Mouse (Mus musculus): ENCODE results near the gene Camk1. TPM values are rescaled to one million over a fixed set of nuclear protein-coding genes. Genes with fewer than 3 reads are reported as not detected.

Gene Camk1
- total and polyA plus RNA-seq, 2 experiments = 15.6 to 16.1 TPM

GRCm38 (mm10) chr6:113290346-113290745 is 53.4 kb downstream of the Camk1 start:
- no peak for TF ChIP-seq CTCF (IDR thresholded peaks at IDR 0.05; ENCODE audit: low read depth, low read length)
- TF ChIP-seq POLR2A (IDR thresholded peaks at IDR 0.05; ENCODE audit: extremely low read depth, insufficient read depth, low read length) = no peak
- Histone ChIP-seq H3K36me3 (ENCODE audit: control insufficient read depth, insufficient read depth, low read length) (no peaks in the 10 kb centered on the region), H3K79me2 (ENCODE audit: control insufficient read depth, insufficient read depth, low read length) (no peaks in the 10 kb centered on the region), H3K4me1 (ENCODE audit: control insufficient read depth, insufficient read depth, low read length) (no peaks in the 10 kb centered on the region), H3K27me3 (ENCODE audit: control insufficient read depth, insufficient read depth, low read length) (no peaks in the 10 kb centered on the region), H3K27ac (replicated peaks; ENCODE audit: insufficient read depth, low read depth, low read length) (no peak overlapping the region), H3K4me3 (ENCODE audit: insufficient read depth, low read depth, low read length) (no peak overlapping the region), H3K9ac (ENCODE audit: low read depth, low read length) (no peak overlapping the region)
- WGBS = 68% methylated on average over 6 of the region's 6 CpGs
- no peak for DNase-seq (ENCODE audit: extremely low read depth, low read depth, low spot score)

DNA sequence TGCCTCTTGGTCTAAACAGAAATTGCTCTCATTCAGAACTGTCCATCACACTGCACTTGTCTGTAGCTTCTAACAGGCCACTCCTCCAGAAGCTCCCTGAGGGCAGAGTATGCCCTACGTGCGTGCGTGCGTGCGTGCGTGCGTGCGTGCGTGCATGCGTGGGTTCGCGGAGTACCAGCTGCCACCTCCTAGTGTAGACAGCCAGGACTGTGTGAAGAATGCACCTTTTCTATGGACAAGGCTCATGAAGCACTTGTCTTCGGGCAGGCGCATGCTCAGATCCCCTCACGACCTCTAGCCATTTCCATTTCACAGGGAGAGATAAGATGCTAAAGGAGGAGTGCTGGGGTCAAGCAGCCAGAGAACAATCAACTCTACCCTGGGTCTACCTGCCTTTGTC is 54.4 kb downstream of the Camk1 start:
- Histone ChIP-seq H3K4me1 (ENCODE audit: control insufficient read depth, insufficient read depth, low read length) (no peaks in the 10 kb centered on the region), H3K4me3 (ENCODE audit: insufficient read depth, low read depth, low read length) (no peak overlapping the region), H3K9ac (ENCODE audit: low read depth, low read length) (no peak overlapping the region), H3K27me3 (ENCODE audit: control insufficient read depth, insufficient read depth, low read length) (no peaks in the 10 kb centered on the region), H3K27ac (replicated peaks; ENCODE audit: insufficient read depth, low read depth, low read length) (no peak overlapping the region), H3K79me2 (ENCODE audit: control insufficient read depth, insufficient read depth, low read length) (no peaks in the 10 kb centered on the region), H3K36me3 (ENCODE audit: control insufficient read depth, insufficient read depth, low read length) (no peaks in the 10 kb centered on the region)
- DNase-seq (ENCODE audit: extremely low read depth, low read depth, low spot score) = no peak
- no peak for TF ChIP-seq POLR2A (IDR thresholded peaks at IDR 0.05; ENCODE audit: extremely low read depth, insufficient read depth, low read length)
- no peak for TF ChIP-seq CTCF (IDR thresholded peaks at IDR 0.05; ENCODE audit: low read depth, low read length)
- 95% methylated on average over 15 of the region's 15 CpGs for WGBS

- Histone ChIP-seq H3K4me3 (ENCODE audit: insufficient read depth, low read depth, low read length) (no peak overlapping the region), H3K36me3 (ENCODE audit: control insufficient read depth, insufficient read depth, low read length) (no peaks in the 10 kb centered on the region), H3K4me1 (ENCODE audit: control insufficient read depth, insufficient read depth, low read length) (no peaks in the 10 kb centered on the region), H3K79me2 (ENCODE audit: control insufficient read depth, insufficient read depth, low read length) (no peaks in the 10 kb centered on the region), H3K27ac (replicated peaks; ENCODE audit: insufficient read depth, low read depth, low read length) (no peak overlapping the region), H3K9ac (ENCODE audit: low read depth, low read length) (no peak overlapping the region), H3K27me3 (ENCODE audit: control insufficient read depth, insufficient read depth, low read length) (peaks cover 7% of the 10 kb centered on the region; the same call in 1 of the 2 replicates)
- TF ChIP-seq CTCF (IDR thresholded peaks at IDR 0.05; ENCODE audit: low read depth, low read length) = no peak
- 77% methylated on average over 4 of the region's 4 CpGs for WGBS
- no peak for DNase-seq (ENCODE audit: extremely low read depth, low read depth, low spot score)
Measured at GRCm38 (mm10) chr6:113287236-113287635, 56.5 kb downstream of the Camk1 start.

- Histone ChIP-seq H3K27ac (replicated peaks; ENCODE audit: insufficient read depth, low read depth, low read length) (no peak overlapping the region), H3K36me3 (ENCODE audit: control insufficient read depth, insufficient read depth, low read length) (no peaks in the 10 kb centered on the region), H3K27me3 (ENCODE audit: control insufficient read depth, insufficient read depth, low read length) (peaks cover 7% of the 10 kb centered on the region; the same call in 1 of the 2 replicates), H3K4me1 (ENCODE audit: control insufficient read depth, insufficient read depth, low read length) (no peaks in the 10 kb centered on the region), H3K79me2 (ENCODE audit: control insufficient read depth, insufficient read depth, low read length) (no peaks in the 10 kb centered on the region), H3K4me3 (ENCODE audit: insufficient read depth, low read depth, low read length) (no peak overlapping the region), H3K9ac (ENCODE audit: low read depth, low read length) (no peak overlapping the region)
- 73% methylated on average over 1 of the region's 1 CpGs for WGBS
- TF ChIP-seq POLR2A (IDR thresholded peaks at IDR 0.05; ENCODE audit: extremely low read depth, insufficient read depth, low read length) = no peak
- DNase-seq (ENCODE audit: extremely low read depth, low read depth, low spot score) = no peak
Measured at GRCm38 (mm10) chr6:113286316-113286715, 57.5 kb downstream of the Camk1 start.

DNA sequence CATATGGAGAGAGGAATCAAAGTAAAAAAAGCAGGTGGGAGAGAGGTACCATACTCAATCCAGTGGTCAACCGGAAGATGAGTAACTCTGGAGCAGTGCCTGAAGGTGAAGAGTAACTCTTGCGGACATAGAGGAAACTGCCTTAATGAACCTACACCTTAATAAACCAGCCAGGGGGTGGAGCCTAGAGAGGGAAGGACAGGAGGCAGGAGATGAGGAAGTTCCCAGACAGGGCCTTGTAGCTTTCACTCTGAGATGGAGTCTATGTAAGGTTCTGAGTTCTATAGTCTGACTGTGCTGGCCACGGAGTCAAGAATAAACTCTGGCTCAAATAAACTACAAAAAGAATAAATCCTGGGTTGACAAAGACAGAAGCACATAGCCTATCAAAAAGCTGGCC is 58.9 kb downstream of the Camk1 start:
- H3K27me3 ChIP-seq (ENCODE audit: control insufficient read depth, insufficient read depth, low read length) = peaks cover 7% of the 10 kb centered on the region; the same call in 1 of the 2 replicates
- TF ChIP-seq CTCF (IDR thresholded peaks at IDR 0.05; ENCODE audit: low read depth, low read length) = no peak
- no peak overlapping the region for H3K27ac ChIP-seq (replicated peaks; ENCODE audit: insufficient read depth, low read depth, low read length)
- H3K36me3 ChIP-seq (ENCODE audit: control insufficient read depth, insufficient read depth, low read length) = no peaks in the 10 kb centered on the region
- WGBS = 75% methylated on average over 3 of the region's 3 CpGs
- H3K79me2 ChIP-seq (ENCODE audit: control insufficient read depth, insufficient read depth, low read length) = no peaks in the 10 kb centered on the region
- no peak overlapping the region for H3K4me3 ChIP-seq (ENCODE audit: insufficient read depth, low read depth, low read length)
- H3K9ac ChIP-seq (ENCODE audit: low read depth, low read length) = no peak overlapping the region
- H3K4me1 ChIP-seq (ENCODE audit: control insufficient read depth, insufficient read depth, low read length) = no peaks in the 10 kb centered on the region
- DNase-seq (ENCODE audit: extremely low read depth, low read depth, low spot score) = no peak

Other genes starting within 250 kb of the Camk1 start
- 0.07 TPM in 1 of 2 replicates, not detected in the other for gene Lhfpl4, start 148.6 kb downstream of the Camk1 start, total RNA-seq (2014; rRNA removed)
- gene Lhfpl4, start 148.6 kb downstream of the Camk1 start, polyA plus RNA-seq (2012; rRNA removed) = 0.02 TPM in 1 of 2 replicates, not detected in the other
- 22.4 and 24.1 TPM in 2 replicates for gene Mtmr14, start 106.1 kb downstream of the Camk1 start, total RNA-seq (2014; rRNA removed)
- 28.8 and 32.8 TPM in 2 replicates for gene Mtmr14, start 106.1 kb downstream of the Camk1 start, polyA plus RNA-seq (2012; rRNA removed)
- not detected in 2 replicates for gene Cpne9, start 61.7 kb downstream of the Camk1 start, total RNA-seq (2014; rRNA removed)
- not detected in 2 replicates for gene Cpne9, start 61.7 kb downstream of the Camk1 start, polyA plus RNA-seq (2012; rRNA removed)
- 5.4 and 5.5 TPM in 2 replicates for gene Brpf1, start 36.8 kb downstream of the Camk1 start, total RNA-seq (2014; rRNA removed)
- 6.7 and 10.2 TPM in 2 replicates for gene Brpf1, start 36.8 kb downstream of the Camk1 start, polyA plus RNA-seq (2012; rRNA removed)
- gene Ogg1, start 17.0 kb downstream of the Camk1 start, total RNA-seq (2014; rRNA removed) = 4.8 and 5.0 TPM in 2 replicates
- gene Ogg1, start 17.0 kb downstream of the Camk1 start, polyA plus RNA-seq (2012; rRNA removed) = 9.2 and 10.4 TPM in 2 replicates
- 5.2 and 6.6 TPM in 2 replicates for gene Tada3, start 33.9 kb upstream of the Camk1 start, total RNA-seq (2014; rRNA removed)
- 8.4 and 10.4 TPM in 2 replicates for gene Tada3, start 33.9 kb upstream of the Camk1 start, polyA plus RNA-seq (2012; rRNA removed)
- 36.0 and 41.8 TPM in 2 replicates for gene Arpc4, start 34.1 kb upstream of the Camk1 start, total RNA-seq (2014; rRNA removed)
- 31.5 and 36.4 TPM in 2 replicates for gene Arpc4, start 34.1 kb upstream of the Camk1 start, polyA plus RNA-seq (2012; rRNA removed)
- gene Ttll3, start 45.3 kb upstream of the Camk1 start, total RNA-seq (2014; rRNA removed) = 0.65 and 1.5 TPM in 2 replicates
- 1.7 TPM in 2 replicates for gene Ttll3, start 45.3 kb upstream of the Camk1 start, polyA plus RNA-seq (2012; rRNA removed)
- 14.2 and 17.2 TPM in 2 replicates for gene Rpusd3, start 75.4 kb upstream of the Camk1 start, total RNA-seq (2014; rRNA removed)
- gene Rpusd3, start 75.4 kb upstream of the Camk1 start, polyA plus RNA-seq (2012; rRNA removed) = 106 and 118 TPM in 2 replicates
- 0.92 and 1.5 TPM in 2 replicates for gene Cidec, start 91.8 kb upstream of the Camk1 start, total RNA-seq (2014; rRNA removed)
- 1.1 and 1.5 TPM in 2 replicates for gene Cidec, start 91.8 kb upstream of the Camk1 start, polyA plus RNA-seq (2012; rRNA removed)
- 20.2 and 26.6 TPM in 2 replicates for gene Jagn1, start 98.6 kb upstream of the Camk1 start, total RNA-seq (2014; rRNA removed)
- 59.1 and 61.5 TPM in 2 replicates for gene Jagn1, start 98.6 kb upstream of the Camk1 start, polyA plus RNA-seq (2012; rRNA removed)
- gene Il17re, start 114.5 kb upstream of the Camk1 start, total RNA-seq (2014; rRNA removed) = 0.46 TPM in 1 of 2 replicates, not detected in the other
- 0.26 TPM in 2 replicates for gene Il17re, start 114.5 kb upstream of the Camk1 start, polyA plus RNA-seq (2012; rRNA removed)
- 27.8 and 32.6 TPM in 2 replicates for gene Il17rc, start 127.4 kb upstream of the Camk1 start, total RNA-seq (2014; rRNA removed)
- gene Il17rc, start 127.4 kb upstream of the Camk1 start, polyA plus RNA-seq (2012; rRNA removed) = 79.2 and 87.5 TPM in 2 replicates
- 12.3 and 15.9 TPM in 2 replicates for gene Creld1, start 139.3 kb upstream of the Camk1 start, total RNA-seq (2014; rRNA removed)
- 24.4 and 28.7 TPM in 2 replicates for gene Creld1, start 139.3 kb upstream of the Camk1 start, polyA plus RNA-seq (2012; rRNA removed)
- gene Prrt3, start 157.9 kb upstream of the Camk1 start, total RNA-seq (2014; rRNA removed) = under 0.01 TPM in 1 of 2 replicates, not detected in the other
- not detected in 2 replicates for gene Prrt3, start 157.9 kb upstream of the Camk1 start, polyA plus RNA-seq (2012; rRNA removed)
- gene Emc3, start 187.7 kb upstream of the Camk1 start, total RNA-seq (2014; rRNA removed) = 53.5 and 56.0 TPM in 2 replicates
- 31.9 and 35.5 TPM in 2 replicates for gene Emc3, start 187.7 kb upstream of the Camk1 start, polyA plus RNA-seq (2012; rRNA removed)
- gene Fancd2, start 187.7 kb upstream of the Camk1 start, total RNA-seq (2014; rRNA removed) = 0.18 and 0.67 TPM in 2 replicates
- 0.22 TPM in 1 of 2 replicates, not detected in the other for gene Fancd2, start 187.7 kb upstream of the Camk1 start, polyA plus RNA-seq (2012; rRNA removed)

Measured in liver, adult 2 months (tissue).